Mouse (Mus musculus) left cerebral cortex, postnatal 10 days (tissue): Measurements from ENCODE around the gene D5Ertd579e. TPM values are rescaled to one million over a fixed set of nuclear protein-coding genes. Genes with fewer than 3 reads are reported as not detected.

Source experiments
- DNase-seq, 2 experiments: peaks; one replicate each; pipeline ENCODE4 v3.0.0; 2021 to 2022; ENCODE audit warnings: low spot score in 2 of 2, mixed read lengths in 1 of 2; ENCODE audit errors: extremely low spot score in 1 of 2
- intact Hi-C: fragments of 180-260 bp; cut with DNase I; formaldehyde crosslinking; loops from one replicate; pipeline ENCODE4 v1.15.1; 2025
- total RNA-seq, 2 experiments: library from RNA; stranded (reverse); gene quantifications; 2 replicates each; pipeline ENCODE4 v1.2.3; 2021

The D5Ertd579e gene
- total RNA-seq, 2 experiments from 2014 or later = 81.2 to 81.7 TPM

GRCm38 (mm10) chr5:36584299-36584698 is 111.5 kb downstream of the D5Ertd579e start:
- no peak for DNase-seq
- intact Hi-C loops = loop anchor here (5.0 kb wide), 1 partner anchor 52 kb away; no protein-coding TSS in a partner anchor

GRCm38 (mm10) chr5:36581924-36582642 is 113.7 kb downstream of the D5Ertd579e start:
- intact Hi-C loops = loop anchor here (5.0 kb wide), 1 partner anchor 50 kb away; no protein-coding TSS in a partner anchor
- peak; percentile 97 to 99 for DNase-seq

- intact Hi-C loops = loop anchor here (5.0 kb wide), 1 partner anchor 49 kb away; no protein-coding TSS in a partner anchor
- no peak for DNase-seq
These were observed 114.4 kb downstream of the D5Ertd579e start for GRCm38 (mm10) chr5:36581259-36581923.

- intact Hi-C loops = loop anchor here (5.0 kb wide), 1 partner anchor 48 kb away; no protein-coding TSS in a partner anchor
- no peak for DNase-seq
These were observed 115.9 kb downstream of the D5Ertd579e start for GRCm38 (mm10) chr5:36579967-36580366.

DNA sequence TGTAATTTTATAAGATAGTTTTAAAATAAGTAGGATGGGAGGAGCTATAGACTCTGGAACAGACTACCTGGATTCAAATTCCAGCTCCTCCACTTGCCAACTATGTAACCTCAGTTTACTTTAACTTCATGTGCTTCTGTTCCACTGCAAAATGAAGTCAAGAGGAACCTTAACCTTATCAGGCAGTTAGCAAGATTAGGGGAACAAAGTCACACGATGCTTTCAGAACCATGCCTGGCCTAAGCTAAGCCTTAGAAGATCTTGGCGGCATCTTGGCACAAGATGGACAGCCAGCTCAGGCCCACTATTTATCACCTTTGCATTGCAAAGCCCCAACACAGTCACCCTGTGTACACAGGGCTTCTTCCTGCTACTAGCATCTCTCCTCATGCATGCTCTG is 116.8 kb downstream of the D5Ertd579e start:
- DNase-seq = no peak
- intact Hi-C loops = no loop called here

DNA sequence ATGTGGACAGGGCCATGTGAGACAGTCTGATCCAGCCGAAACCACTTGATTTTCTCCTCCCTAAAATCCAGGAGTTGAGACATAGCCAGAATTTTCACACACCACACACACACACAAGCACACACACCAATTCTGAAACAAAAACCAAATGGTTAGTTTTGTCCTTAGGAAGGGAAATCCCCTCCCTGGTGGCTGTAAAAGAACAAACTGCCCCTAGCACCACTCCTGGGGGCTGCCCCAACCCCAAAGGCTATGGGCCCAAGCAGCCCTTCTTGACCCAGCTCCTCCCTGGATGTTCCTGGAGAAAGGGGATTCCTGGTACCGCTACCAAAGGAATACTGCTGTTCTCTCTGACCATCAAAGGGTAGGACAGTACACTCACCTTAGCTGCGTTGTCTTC is 119.4 kb downstream of the D5Ertd579e start:
- DNase-seq = no peak
- intact Hi-C loops = no loop called here

- DNase-seq = peak in 1 of 2 experiments; percentile 42
- intact Hi-C loops = no loop called here
These were observed 120.1 kb downstream of the D5Ertd579e start for GRCm38 (mm10) chr5:36575745-36576144.

DNA sequence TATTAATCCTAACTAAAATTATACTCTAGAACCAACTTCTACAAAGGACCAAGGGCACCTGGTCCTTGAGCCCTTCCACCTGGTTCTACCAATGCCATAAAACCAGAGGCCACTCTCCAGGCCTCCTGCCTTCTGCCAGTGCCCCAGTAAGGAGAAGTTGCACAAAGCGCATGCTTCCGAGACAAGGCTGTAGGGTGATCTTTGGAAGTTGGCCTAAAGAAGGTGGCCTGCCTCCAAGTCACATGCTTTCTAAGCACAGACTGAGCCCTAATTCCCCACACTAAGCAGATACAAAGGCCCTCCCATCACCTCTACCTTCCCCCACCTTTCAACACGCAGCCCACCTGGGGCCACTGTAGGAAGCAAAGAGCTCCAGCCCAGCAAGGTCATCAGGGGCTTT is 120.6 kb downstream of the D5Ertd579e start:
- intact Hi-C loops = no loop called here
- no peak for DNase-seq

- no peak for DNase-seq
- intact Hi-C loops = no loop called here
These were observed 121.5 kb downstream of the D5Ertd579e start for GRCm38 (mm10) chr5:36574147-36574870.

DNA sequence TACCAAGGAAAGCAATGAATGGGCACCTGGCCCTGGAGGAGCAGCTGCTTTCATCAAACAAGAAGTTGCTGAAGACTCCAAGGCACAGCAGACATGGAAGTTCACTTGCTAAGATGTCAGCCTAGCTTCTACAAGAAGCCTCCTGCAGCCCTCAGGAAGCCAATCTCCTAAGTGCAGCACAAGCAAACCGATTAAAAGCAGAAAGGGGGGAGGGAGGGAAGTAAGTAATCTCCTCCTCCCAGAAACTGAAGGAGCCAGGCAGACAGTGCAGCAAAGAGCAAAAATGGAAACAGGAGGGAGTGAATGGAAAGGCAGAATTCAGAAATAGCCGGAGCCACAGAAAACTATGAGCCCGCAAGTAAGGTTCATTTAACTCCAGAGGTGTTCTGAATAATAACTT is 122.5 kb downstream of the D5Ertd579e start:
- intact Hi-C loops = no loop called here
- no peak for DNase-seq

DNA sequence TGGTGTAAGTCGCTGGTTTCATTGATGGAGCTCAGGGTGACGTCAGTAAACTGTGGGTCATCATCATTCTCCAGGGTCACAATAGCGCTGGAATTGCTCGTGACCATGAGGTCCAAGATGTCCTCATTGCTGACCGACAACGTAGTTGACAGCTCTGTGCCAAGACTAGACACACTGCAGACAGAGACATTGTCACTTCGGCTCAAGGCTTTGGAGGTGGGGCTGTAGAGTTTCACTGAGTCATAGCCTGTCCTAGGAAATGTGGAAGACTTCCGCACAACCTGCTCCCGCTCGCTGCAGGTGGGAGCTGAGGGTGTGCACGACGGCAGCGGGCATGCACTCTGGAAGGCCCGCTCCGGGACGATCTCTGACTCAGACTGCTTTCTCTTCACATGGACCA is 124.5 kb downstream of the D5Ertd579e start:
- intact Hi-C loops = no loop called here
- DNase-seq = no peak

DNA sequence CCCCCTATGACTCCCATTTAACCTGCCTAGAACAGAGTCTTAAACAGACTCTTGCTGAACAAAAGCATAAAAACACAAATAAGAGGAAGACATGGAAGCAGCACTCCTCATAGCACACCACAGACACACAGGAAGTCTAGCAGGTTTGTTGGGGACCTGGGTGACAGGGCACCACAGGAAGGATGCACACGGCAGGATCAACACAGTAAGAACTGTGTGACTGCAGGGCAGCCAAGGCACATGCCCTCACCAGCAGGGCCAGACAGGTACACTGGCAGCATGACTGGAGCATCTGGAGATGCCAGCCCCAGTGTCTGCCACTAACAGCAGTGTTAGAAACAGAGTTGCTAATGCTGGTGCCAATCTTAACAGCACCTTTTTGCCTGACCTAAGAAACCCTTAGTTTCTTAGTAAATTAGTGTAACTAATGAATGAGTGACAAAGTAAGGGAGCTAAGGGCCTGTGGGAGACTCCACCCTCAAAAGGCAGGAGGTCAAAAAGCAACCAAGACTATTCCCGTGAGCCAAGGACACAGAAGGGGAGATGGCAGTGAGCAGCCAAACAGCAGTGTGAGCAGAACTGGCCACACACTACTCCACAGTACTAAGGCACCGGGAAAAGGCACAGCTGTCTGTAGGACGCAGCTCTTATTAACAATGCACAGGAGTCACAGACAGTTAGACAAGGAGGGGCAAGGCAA is 125.1 kb downstream of the D5Ertd579e start:
- intact Hi-C loops = no loop called here
- no peak for DNase-seq

GRCm38 (mm10) chr5:36570098-36570497 is 125.7 kb downstream of the D5Ertd579e start:
- intact Hi-C loops = no loop called here

GRCm38 (mm10) chr5:36568118-36568517 is 127.7 kb downstream of the D5Ertd579e start:
- DNase-seq = no peak
- intact Hi-C loops = no loop called here

More at GRCm38 (mm10) chr5:36570098-36570497, 125.7 kb downstream of the D5Ertd579e start:
- DNase-seq = no peak

DNA sequence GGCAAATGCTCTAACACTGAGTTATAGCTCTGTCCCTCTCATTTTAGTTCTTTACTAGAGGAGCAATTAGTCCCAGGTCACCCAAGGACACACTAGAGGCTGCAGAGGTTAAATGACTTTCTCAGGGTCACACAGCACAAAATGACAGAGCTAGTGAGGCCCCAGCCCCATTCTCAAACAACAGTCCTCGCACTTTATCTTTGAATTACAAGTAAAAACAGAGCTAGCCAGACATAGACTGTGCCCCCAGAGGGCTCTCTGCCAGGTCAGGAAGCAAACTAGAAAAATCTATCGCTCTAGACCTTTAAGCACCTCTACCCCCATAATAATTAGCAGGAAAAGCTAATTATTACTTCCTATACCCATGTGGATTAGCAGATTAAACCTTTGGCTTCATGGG is 128.2 kb downstream of the D5Ertd579e start:
- intact Hi-C loops = no loop called here
- DNase-seq = no peak

DNA sequence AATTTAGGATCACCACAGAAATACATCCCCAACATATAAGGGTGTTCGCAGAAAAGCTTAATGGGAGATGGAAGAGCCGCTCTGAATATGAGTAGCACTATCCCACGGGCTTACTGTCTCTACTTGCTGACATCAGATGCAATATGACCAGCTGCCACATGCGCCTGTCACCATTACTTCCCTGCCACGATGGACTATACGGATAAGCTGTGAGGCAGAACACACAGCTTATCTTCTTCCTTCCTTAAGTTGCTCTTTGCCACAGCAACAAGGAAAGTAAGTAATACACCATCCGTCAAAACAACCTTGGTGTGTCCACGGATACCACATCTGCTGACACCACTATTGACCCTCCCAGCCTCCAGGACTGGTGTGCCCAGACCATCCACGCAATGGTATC is 131.3 kb downstream of the D5Ertd579e start:
- intact Hi-C loops = no loop called here
- no peak for DNase-seq

- DNase-seq = no peak
- intact Hi-C loops = no loop called here
These were observed 132.1 kb downstream of the D5Ertd579e start for GRCm38 (mm10) chr5:36563741-36564140.

- peak in 1 of 2 experiments; percentile 41 for DNase-seq
- intact Hi-C loops = no loop called here
These were observed 132.9 kb downstream of the D5Ertd579e start for GRCm38 (mm10) chr5:36562791-36563445.
